ENCODE assay signal across 22 mouse cellular contexts in the genomic region with DNA sequence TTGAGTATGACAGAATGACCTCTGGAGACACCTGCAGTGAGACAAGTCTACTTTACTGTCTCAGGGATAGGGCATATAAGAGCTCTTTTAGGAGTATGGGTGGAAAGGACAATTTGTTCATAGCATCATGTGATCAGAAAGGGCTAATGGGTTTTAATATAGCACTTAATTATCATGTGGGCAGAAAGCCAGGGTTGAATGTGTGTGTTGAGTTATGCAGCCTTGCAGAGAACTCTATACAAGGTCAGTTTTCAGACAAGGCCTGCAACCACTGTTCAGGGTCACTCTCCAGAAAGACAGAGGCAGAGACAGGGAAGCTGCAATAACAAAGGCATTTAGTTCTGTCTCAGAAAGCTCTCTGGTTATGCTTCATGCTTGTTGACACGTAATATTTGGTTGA.
"Had no signal": no experiment of that assay in that cellular context is flagged by ENCODE, and none has a peak within 500 bp of the region (broad histone marks: within the 10 kb centered on the region; RNA-seq: fewer than 3 reads in every experiment).

No protein-coding gene starts in this region.

- H3K9me3 ChIP-seq: kidney, embryonic 15.5 days; limb, embryonic 12.5 days; limb, embryonic 15.5 days; megakaryocyte, embryonic 14.5 days; midbrain, embryonic 10.5 days; midbrain, embryonic 13.5 days; neural tube, embryonic 13.5 days had no signal

- ATAC-seq: liver, postnatal 0 days; midbrain, embryonic 13.5 days; midbrain, embryonic 16.5 days had no signal

- H3K4me3 ChIP-seq: kidney, embryonic 15.5 days; left cerebral cortex, adult 2 months; limb, embryonic 12.5 days; limb, embryonic 15.5 days; megakaryocyte, embryonic 14.5 days; midbrain, embryonic 10.5 days; midbrain, embryonic 13.5 days; myocyte; neural tube, embryonic 13.5 days had no signal

- DNase-seq: kidney, adult 11 months; kidney, adult 8-10 months; kidney, postnatal 10 days; kidney, postnatal 36 days; layer of hippocampus, postnatal 36 days; left cerebral cortex, postnatal 4 days; liver, postnatal 0 days; thymus, adult 18-20 months; thymus, postnatal 14 days; thymus, postnatal 4 days had no signal

- H3K36me3 ChIP-seq: kidney, embryonic 15.5 days; limb, embryonic 12.5 days; limb, embryonic 15.5 days; midbrain, embryonic 10.5 days; midbrain, embryonic 13.5 days; neural tube, embryonic 13.5 days had no signal

- H3K27ac ChIP-seq: kidney, embryonic 15.5 days; left cerebral cortex, adult 2 months; limb, embryonic 12.5 days; limb, embryonic 15.5 days; liver, embryonic 14.5 days; midbrain, embryonic 10.5 days; midbrain, embryonic 13.5 days; neural tube, embryonic 13.5 days had no signal

- H3K27me3 ChIP-seq: kidney, embryonic 15.5 days; limb, embryonic 12.5 days; limb, embryonic 15.5 days; megakaryocyte, embryonic 14.5 days; midbrain, embryonic 13.5 days; neural tube, embryonic 13.5 days had no signal

- H3K9ac ChIP-seq: kidney, embryonic 15.5 days; limb, embryonic 12.5 days; limb, embryonic 15.5 days; liver, embryonic 14.5 days; liver, postnatal 0 days; midbrain, embryonic 13.5 days; neural tube, embryonic 13.5 days had no signal

- H3K4me2 ChIP-seq: kidney, embryonic 15.5 days; limb, embryonic 12.5 days; limb, embryonic 15.5 days; liver, embryonic 11.5 days; midbrain, embryonic 13.5 days; neural tube, embryonic 13.5 days had no signal

- H3K4me1 ChIP-seq: kidney, embryonic 15.5 days; limb, embryonic 12.5 days; limb, embryonic 15.5 days; megakaryocyte, embryonic 14.5 days; midbrain, embryonic 10.5 days; midbrain, embryonic 13.5 days; neural tube, embryonic 13.5 days had no signal
